Mouse (Mus musculus): ENCODE measurements around the gene Gm20517.

Gm20517 gene

DNA sequence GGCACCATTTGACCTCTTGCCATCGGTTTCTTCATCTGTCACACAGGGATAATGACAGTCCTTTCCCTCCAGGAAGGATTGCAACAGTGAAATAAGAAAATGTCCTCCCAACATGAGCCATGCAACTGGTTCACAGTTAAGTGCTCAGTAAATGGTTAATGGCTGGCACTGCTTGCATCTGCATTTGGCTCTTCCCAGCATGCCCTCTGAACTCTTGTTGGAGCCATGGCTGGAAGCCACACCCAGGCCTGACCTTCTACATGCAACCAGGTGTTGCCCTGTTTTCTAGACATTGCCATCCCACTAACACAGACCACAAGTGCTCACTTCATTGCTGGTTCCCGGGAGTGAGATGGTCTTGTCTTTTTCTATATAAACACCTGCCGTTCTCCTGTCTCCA lies 96.6 kb downstream of the Gm20517 start:
- no peak for DNase-seq (ENCODE audit: low read depth, low spot score)

DNA sequence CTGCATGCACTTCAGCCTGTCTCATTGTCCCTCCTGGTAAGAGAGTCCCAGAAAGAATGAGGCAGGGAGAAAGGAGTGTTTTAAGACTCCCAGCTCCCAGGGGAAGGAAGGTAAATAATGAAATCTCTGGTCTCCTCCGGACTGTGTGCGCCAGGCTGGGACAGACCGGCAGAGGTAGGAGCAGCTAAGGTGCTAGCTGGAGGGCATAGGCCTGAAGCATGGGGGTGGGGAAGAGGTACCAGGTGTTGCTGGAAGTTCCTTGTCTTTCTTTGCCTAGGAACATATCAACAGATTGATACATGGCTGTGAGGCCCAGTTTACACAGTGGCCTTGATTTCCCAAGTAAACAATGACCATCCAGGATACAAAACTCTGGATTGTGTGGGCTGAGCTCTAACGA lies 97.6 kb downstream of the Gm20517 start:
- DNase-seq (ENCODE audit: low read depth, low spot score): no peak

GRCm38 (mm10) chr17:47710036-47710435 lies 98.6 kb downstream of the Gm20517 start:
- DNase-seq (ENCODE audit: low read depth, low spot score): no peak

GRCm38 (mm10) chr17:47711883-47712282 lies 100.5 kb downstream of the Gm20517 start:
- DNase-seq (ENCODE audit: low read depth, low spot score): no peak

GRCm38 (mm10) chr17:47712889-47713571 lies 101.6 kb downstream of the Gm20517 start:
- no peak for DNase-seq (ENCODE audit: low read depth, low spot score)

DNA sequence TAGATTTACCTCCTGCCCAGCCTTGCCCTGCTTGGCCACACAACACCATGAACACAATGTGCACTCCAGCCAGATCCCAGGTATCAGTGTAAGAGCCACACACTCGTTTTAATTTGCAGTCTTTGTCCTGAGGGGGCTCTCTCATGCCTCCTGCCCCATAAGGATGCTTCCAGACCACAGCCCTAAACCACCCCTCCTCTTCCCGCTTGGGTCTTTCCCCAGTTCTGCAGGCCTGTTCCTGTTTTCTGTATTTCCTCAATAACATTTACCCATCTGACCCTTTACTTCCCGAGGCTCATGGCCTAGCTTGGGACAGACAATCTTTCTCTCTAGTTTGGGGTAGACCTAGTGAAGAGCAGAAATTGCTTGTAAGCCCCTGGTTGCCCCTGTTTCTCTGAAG lies 103.6 kb downstream of the Gm20517 start:
- no peak for DNase-seq (ENCODE audit: low read depth, low spot score)

DNA sequence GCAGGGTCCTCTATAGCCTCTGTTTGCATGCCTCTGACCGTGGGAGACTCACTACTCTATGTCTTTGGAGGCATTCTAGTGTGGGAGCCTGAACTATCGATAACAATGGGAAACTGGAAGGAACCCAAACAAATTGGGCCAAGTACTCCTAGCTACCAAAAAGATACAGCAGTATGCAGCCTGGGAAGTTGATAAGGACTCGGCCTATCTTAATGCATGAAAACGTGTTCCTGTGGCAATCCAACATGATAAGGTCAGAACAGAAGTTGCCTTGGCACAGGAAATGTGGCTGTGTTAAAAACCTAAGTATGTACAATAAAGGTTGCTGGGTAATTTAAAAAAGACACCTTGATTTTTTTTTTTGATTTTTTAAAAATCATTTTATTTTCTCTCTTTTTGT lies 109.8 kb downstream of the Gm20517 start:
- DNase-seq (ENCODE audit: low read depth, low spot score): no peak

DNA sequence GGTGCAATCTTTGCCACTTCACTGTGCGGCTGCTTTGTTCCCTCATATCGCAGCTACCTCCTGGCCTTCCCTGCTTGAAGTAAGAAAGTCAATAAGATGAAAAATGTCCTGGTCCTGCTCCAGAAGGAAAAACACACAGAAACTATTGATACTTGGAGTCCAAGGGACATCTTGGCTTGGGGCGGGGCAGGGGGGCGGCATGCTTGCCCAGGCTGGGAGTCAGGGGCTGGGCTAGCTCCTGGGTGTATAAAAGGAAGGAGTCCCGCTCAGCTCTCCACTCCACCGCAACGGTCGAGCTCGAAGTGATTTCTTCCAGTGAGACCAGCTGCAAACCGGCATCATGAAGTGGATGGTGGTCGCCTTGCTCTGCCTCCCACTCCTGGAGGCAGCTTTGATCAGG lies 115.2 kb downstream of the Gm20517 start, which contains the start of gene Pgc:
Pgc (plus strand) TSS at position 277 of the 400 bp plus-strand sequence.
- no peak for DNase-seq (ENCODE audit: low read depth, low spot score)

DNA sequence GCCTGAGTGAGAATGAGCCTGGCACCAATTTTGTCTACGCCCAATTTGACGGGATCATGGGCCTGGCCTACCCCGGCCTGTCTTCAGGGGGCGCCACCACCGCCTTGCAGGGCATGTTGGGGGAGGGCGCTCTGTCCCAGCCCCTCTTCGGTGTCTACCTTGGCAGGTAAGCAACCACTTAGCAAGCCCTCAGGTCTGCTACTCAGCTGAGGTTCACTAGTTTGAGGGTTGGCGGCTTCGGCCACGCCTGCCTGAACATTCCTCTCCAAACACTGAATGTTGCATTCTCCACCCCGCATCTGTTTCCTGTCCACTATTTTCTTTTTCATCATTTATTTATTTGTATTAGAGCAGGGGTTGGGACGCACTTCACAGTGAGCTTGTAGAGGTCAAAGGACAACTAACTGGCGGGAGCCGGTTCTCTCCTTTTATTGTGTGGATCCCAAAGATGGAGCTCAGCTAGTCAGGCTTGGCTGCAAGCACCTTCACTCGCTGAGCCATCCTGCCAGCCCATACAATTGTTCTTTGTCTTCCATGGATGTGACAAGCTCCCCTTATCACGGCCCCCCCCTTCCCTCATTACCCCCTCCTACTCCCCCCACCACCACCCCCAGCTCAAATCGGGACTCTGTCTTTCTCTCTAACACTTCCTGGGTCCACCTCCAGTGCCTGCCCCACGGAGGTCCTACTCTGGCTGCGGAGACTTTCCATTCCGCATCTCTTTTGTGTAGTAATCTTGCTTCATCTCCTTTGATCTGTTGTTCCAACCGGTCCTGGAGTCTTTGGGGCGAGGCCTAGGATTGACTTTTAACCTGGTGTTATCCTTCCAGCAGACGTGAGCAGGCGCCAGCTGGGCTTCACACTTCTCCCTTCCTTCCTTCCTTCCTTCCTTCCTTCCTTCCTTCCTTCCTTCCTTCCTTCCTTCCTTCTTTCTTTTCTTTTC lies 119.5 kb downstream of the Gm20517 start:
- no peak for DNase-seq (ENCODE audit: low read depth, low spot score)
